Mouse (Mus musculus): ENCODE measurements around the gene Kars. TPM values are rescaled to one million over a fixed set of nuclear protein-coding genes. Genes with fewer than 3 reads are reported as not detected.

Kars gene
- total and polyA plus RNA-seq, 3 experiments: 295 to 642 (median 355) TPM

GRCm38 (mm10) chr8:111947144-111947543 lies 64.0 kb downstream of the Kars start:
- no peaks in the 10 kb centered on the region for H3K9me3 ChIP-seq (replicated peaks; ENCODE audit: insufficient read depth, low read length)
- no peak overlapping the region for H3K9ac ChIP-seq (ENCODE audit: control insufficient read depth, low read depth, low read length, poor library complexity, severe bottlenecking)
- H3K36me3 ChIP-seq (ENCODE audit: control insufficient read depth in 1 of 2, insufficient read depth in 2 of 2, low read length in 2 of 2): peaks cover 0 to 2% of the 10 kb centered on the region in 2 experiments; a peak in 2 of 4 replicates
- no peaks in the 10 kb centered on the region for H3K79me2 ChIP-seq (ENCODE audit: control insufficient read depth, insufficient read depth, low read length, poor library complexity)
- no peaks in the 10 kb centered on the region for H3K4me1 ChIP-seq (ENCODE audit: control insufficient read depth in 1 of 2, insufficient read depth in 2 of 2, low read length in 2 of 2)
- H3K27me3 ChIP-seq (ENCODE audit: control insufficient read depth in 1 of 2, insufficient read depth in 2 of 2, low read length in 2 of 2): no peaks in the 10 kb centered on the region
- DNase-seq (ENCODE audit: low read depth, low spot score): no peak
- no peak for TF ChIP-seq ETS1 (IDR thresholded peaks at IDR 0.05; ENCODE audit: low read depth, low read length)
- no peak for TF ChIP-seq RAD21 (IDR thresholded peaks at IDR 0.05; ENCODE audit: low read depth, low read length)
- TF ChIP-seq MXI1 (IDR thresholded peaks at IDR 0.05; ENCODE audit: low read depth, low read length): no peak
- no peak for TF ChIP-seq MYC (IDR thresholded peaks at IDR 0.05; ENCODE audit: low read depth, low read length)
- TF ChIP-seq POLR2A (IDR thresholded peaks at IDR 0.05; ENCODE audit: control insufficient read depth in 1 of 2, insufficient read depth in 1 of 2, low read depth in 1 of 2, low read length in 2 of 2, poor library complexity in 1 of 2): no peak
- no peak for TF ChIP-seq UBTF (IDR thresholded peaks at IDR 0.05; ENCODE audit: borderline replicate concordance, insufficient read depth, low read depth, low read length)
- no peak for TF ChIP-seq NELFE (IDR thresholded peaks at IDR 0.05; ENCODE audit: low read depth, low read length)
- no peak for TF ChIP-seq TAL1 (IDR thresholded peaks at IDR 0.05; ENCODE audit: low read length)
- TF ChIP-seq GABPA (IDR thresholded peaks at IDR 0.05; ENCODE audit: low read depth, low read length): no peak
- TF ChIP-seq E2F4 (IDR thresholded peaks at IDR 0.05; ENCODE audit: borderline replicate concordance, low read depth, low read length): no peak
- no peak for TF ChIP-seq ZC3H11A (IDR thresholded peaks at IDR 0.05; ENCODE audit: low read depth, low read length)
- TF ChIP-seq ZNF384 (IDR thresholded peaks at IDR 0.05; ENCODE audit: low read depth, low read length): no peak
- no peak for TF ChIP-seq JUND (IDR thresholded peaks at IDR 0.05; ENCODE audit: low read depth, low read length)
- TF ChIP-seq GATA1 (IDR thresholded peaks at IDR 0.05; ENCODE audit: low read depth, low read length): no peak
- TF ChIP-seq CHD1 (IDR thresholded peaks at IDR 0.05; ENCODE audit: low read depth, low read length): no peak
- H3K27ac ChIP-seq (ENCODE audit: control insufficient read depth, low read depth, low read length): no peak overlapping the region
- H3K4me3 ChIP-seq (ENCODE audit: control insufficient read depth in 1 of 2, insufficient read depth in 1 of 2, low read depth in 2 of 2, low read length in 2 of 2): no peak overlapping the region

- Histone ChIP-seq H3K79me2 (ENCODE audit: control insufficient read depth, insufficient read depth, low read length, poor library complexity) (peaks cover 5% of the 10 kb centered on the region; the same call in 1 of the 2 replicates), H3K9ac (ENCODE audit: control insufficient read depth, low read depth, low read length, poor library complexity, severe bottlenecking) (no peak overlapping the region), H3K36me3 (ENCODE audit: control insufficient read depth in 1 of 2, insufficient read depth in 2 of 2, low read length in 2 of 2) (peaks cover 2 to 4% of the 10 kb centered on the region in 2 experiments), H3K9me3 (replicated peaks; ENCODE audit: insufficient read depth, low read length) (no peaks in the 10 kb centered on the region), H3K27ac (ENCODE audit: control insufficient read depth, low read depth, low read length) (no peak overlapping the region), H3K4me1 (ENCODE audit: control insufficient read depth in 1 of 2, insufficient read depth in 2 of 2, low read length in 2 of 2) (peaks cover 2 to 12% of the 10 kb centered on the region in 2 experiments; a peak in 2 of 4 replicates), H3K4me3 (ENCODE audit: control insufficient read depth in 1 of 2, insufficient read depth in 1 of 2, low read depth in 2 of 2, low read length in 2 of 2) (no peak overlapping the region), H3K27me3 (ENCODE audit: control insufficient read depth in 1 of 2, insufficient read depth in 2 of 2, low read length in 2 of 2) (no peaks in the 10 kb centered on the region)
- TF ChIP-seq TBP (IDR thresholded peaks at IDR 0.05; ENCODE audit: low read depth, low read length): no peak
- TF ChIP-seq POLR2AphosphoS2 (IDR thresholded peaks at IDR 0.05; ENCODE audit: low read length): no peak
- DNase-seq (ENCODE audit: low read depth, low spot score): no peak
These were observed 67.6 kb downstream of the Kars start for GRCm38 (mm10) chr8:111943544-111943943.

Other genes with a start within 250 kb of the Kars start
- gene Cfdp1, start 157.0 kb downstream of the Kars start, total RNA-seq (2012; rRNA removed): 168 and 185 TPM in 2 replicates
- gene Cfdp1, start 157.0 kb downstream of the Kars start, polyA plus RNA-seq (2012; ENCODE audit: insufficient read depth in 1 of 2, insufficient read length in 2 of 2, low read depth in 1 of 2, low replicate concordance in 2 of 2, missing spikeins in 1 of 2): 100 to 1,000 TPM in 1 of 2 experiments, not detected in 1; 214 TPM
- 2.8 and 2.9 TPM in 2 replicates for gene Tmem170, start 134.6 kb downstream of the Kars start, total RNA-seq (2012; rRNA removed)
- 1 to 10 TPM in 1 of 2 experiments, not detected in 1; 4.6 TPM for gene Tmem170, start 134.6 kb downstream of the Kars start, polyA plus RNA-seq (2012; ENCODE audit: insufficient read depth in 1 of 2, insufficient read length in 2 of 2, low read depth in 1 of 2, low replicate concordance in 2 of 2, missing spikeins in 1 of 2)
- not detected in 2 replicates for gene Chst5, start 100.9 kb downstream of the Kars start, total RNA-seq (2012; rRNA removed)
- not detected for gene Chst5, start 100.9 kb downstream of the Kars start, polyA plus RNA-seq (2012; ENCODE audit: insufficient read depth in 1 of 2, insufficient read length in 2 of 2, low read depth in 1 of 2, low replicate concordance in 2 of 2, missing spikeins in 1 of 2)
- 0.85 and 0.95 TPM in 2 replicates for gene Tmem231, start 77.4 kb downstream of the Kars start, total RNA-seq (2012; rRNA removed)
- 1 to 10 TPM in 1 of 2 experiments, not detected in 1; 2.5 TPM for gene Tmem231, start 77.4 kb downstream of the Kars start, polyA plus RNA-seq (2012; ENCODE audit: insufficient read depth in 1 of 2, insufficient read length in 2 of 2, low read depth in 1 of 2, low replicate concordance in 2 of 2, missing spikeins in 1 of 2)
- 18.4 and 21.6 TPM in 2 replicates for gene Gabarapl2, start 70.6 kb downstream of the Kars start, total RNA-seq (2012; rRNA removed)
- 10 to 100 TPM in 1 of 2 experiments, not detected in 1; 22.5 TPM for gene Gabarapl2, start 70.6 kb downstream of the Kars start, polyA plus RNA-seq (2012; ENCODE audit: insufficient read depth in 1 of 2, insufficient read length in 2 of 2, low read depth in 1 of 2, low replicate concordance in 2 of 2, missing spikeins in 1 of 2)
- 6.4 and 8.3 TPM in 2 replicates for gene Adat1, start 19.0 kb downstream of the Kars start, total RNA-seq (2012; rRNA removed)
- 1 to 10 TPM in 1 of 2 experiments, not detected in 1; 9.3 TPM for gene Adat1, start 19.0 kb downstream of the Kars start, polyA plus RNA-seq (2012; ENCODE audit: insufficient read depth in 1 of 2, insufficient read length in 2 of 2, low read depth in 1 of 2, low replicate concordance in 2 of 2, missing spikeins in 1 of 2)
- 10.9 and 12.5 TPM in 2 replicates for gene Terf2ip, start 75 bp upstream of the Kars start, total RNA-seq (2012; rRNA removed)
- 10 to 100 TPM in 1 of 2 experiments, not detected in 1; 15.1 TPM for gene Terf2ip, start 75 bp upstream of the Kars start, polyA plus RNA-seq (2012; ENCODE audit: insufficient read depth in 1 of 2, insufficient read length in 2 of 2, low read depth in 1 of 2, low replicate concordance in 2 of 2, missing spikeins in 1 of 2)
- 0.10 and 0.19 TPM in 2 replicates for gene Gm6793, start 3.7 kb upstream of the Kars start, total RNA-seq (2012; rRNA removed)
- gene Gm6793, start 3.7 kb upstream of the Kars start, polyA plus RNA-seq (2012; ENCODE audit: insufficient read depth in 1 of 2, insufficient read length in 2 of 2, low read depth in 1 of 2, low replicate concordance in 2 of 2, missing spikeins in 1 of 2): under 1 TPM in 1 of 2 experiments, not detected in 1; 0.46 TPM